Mouse (Mus musculus) lung, adult 2 months (tissue): Measurements from ENCODE around the gene Rab39. TPM values are rescaled to one million over a fixed set of nuclear protein-coding genes. Genes with fewer than 3 reads are reported as not detected.
A peak's percentile ranks its signal among the peaks of the same experiment; 100 is the strongest.

ENCODE experiments used
- DNase-seq: peaks from one replicate; pipeline ENCODE4 v3.0.0; 2022
- H3K4me1 ChIP-seq: fragments of 200-500 bp; 2 replicates; pipeline ENCODE4 v1.6.1; 2011; ENCODE audit warnings: low read length; ENCODE audit not compliant: control insufficient read depth, insufficient read depth
- H3K4me3 ChIP-seq: fragments of 200-500 bp; replicated peaks from 2 replicates; pipeline ENCODE3; 2011; ENCODE audit warnings: low read depth, mild to moderate bottlenecking, control low read depth, low read length; ENCODE audit errors: extremely low read depth
- CTCF ChIP-seq: fragments of 200-500 bp; IDR thresholded peaks from 2 replicates; pipeline ENCODE4 v1.5.1; 2011; ENCODE audit warnings: mild to moderate bottlenecking, low read length, control low read depth; ENCODE audit not compliant: insufficient read depth
- POLR2A ChIP-seq: fragments of 200-500 bp; IDR thresholded peaks from 2 replicates; pipeline ENCODE4 v1.6.1; 2011; ENCODE audit warnings: low read depth, mild to moderate bottlenecking, control low read depth, low read length, borderline replicate concordance; ENCODE audit errors: extremely low read depth
- WGBS: fragments of 180-500 bp; shearing (Covaris S2); methylation state at CpG from one replicate; pipeline ENCODE4 v1.1.7; 2018; 5-methylcytosine and 5-hydroxymethylcytosine counted together
- polyA plus RNA-seq: library from polyadenylated mRNA; depleted of rRNA; stranded (reverse); fragments of >200 nt; gene quantifications from 2 replicates; pipeline ENCODE4 v1.2.3, GENCODE M21; 2012; rRNA removed

Rab39 gene
- 0.21 and 0.24 TPM in 2 replicates for polyA plus RNA-seq

DNA sequence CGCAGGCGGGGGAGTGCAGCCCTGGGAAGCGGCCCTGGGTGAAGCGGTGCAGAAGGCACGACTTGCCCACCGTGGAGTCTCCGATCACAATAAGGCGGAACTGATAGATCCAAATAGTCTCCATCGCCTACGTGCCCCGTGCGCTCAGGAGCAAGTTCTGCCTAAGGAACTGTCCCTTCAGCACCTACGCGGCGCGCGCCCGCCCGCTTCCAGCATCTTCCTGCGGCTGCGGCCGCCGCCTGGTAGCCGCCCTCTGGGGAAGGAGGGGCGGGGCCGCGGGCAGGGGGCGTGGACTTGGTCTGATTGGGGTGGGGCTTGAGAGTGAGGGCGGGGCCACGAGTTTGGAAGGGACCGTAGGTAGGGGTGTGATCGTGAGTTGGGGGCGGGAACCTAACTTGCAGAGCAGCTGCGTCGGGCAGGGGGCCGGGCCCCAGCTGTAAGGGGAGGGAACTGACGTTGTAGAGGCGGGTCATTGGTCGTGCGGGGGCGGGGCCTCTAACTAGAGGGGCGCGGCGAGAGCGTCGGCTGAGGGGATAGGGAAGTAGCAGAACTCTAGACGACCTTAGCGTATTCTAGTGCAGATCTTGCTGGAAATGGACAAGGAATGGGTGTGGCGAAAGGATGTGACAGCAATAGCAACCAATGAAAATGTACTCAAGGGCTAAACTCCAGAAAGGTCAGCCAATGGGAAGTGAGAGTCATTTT, at the start of gene Rab39:
TSS of gene Rab39 (minus strand) at position 241 of the 705 bp plus-strand sequence.
- 1% methylated on average over 49 of the region's 49 CpGs for WGBS

DNA sequence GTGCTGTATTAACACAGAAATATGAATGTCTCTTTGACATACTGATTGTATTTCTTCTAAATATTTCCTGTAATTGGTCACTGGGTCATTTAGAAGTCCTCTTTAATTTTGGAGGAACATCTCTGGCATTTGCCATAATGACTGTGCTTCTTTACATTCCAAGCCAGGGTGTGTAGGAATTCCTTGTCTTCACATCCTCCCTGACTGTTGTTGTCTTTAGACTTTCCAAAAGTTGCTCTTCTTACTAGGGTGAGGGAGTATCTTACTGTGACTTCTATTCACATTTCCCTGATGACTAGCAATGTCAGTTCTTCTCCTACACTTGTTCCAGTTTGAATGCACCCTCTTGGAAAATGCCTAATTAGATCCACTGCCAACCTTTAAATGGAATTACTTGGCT, 48.8 kb upstream of the Rab39 start:
- DNase-seq = no peak
- no peak for TF ChIP-seq CTCF
- TF ChIP-seq POLR2A = no peak
- H3K4me3 ChIP-seq = no peak overlapping the region
- H3K4me1 ChIP-seq = no peaks in the 10 kb centered on the region

More for the DNA sequence above, at the start of gene Rab39:
- no peak for TF ChIP-seq POLR2A
- no peak for TF ChIP-seq CTCF
- Histone ChIP-seq H3K4me1 (no peaks in the 10 kb centered on the region; the same call in 1 of the 2 replicates), H3K4me3 (peak within 1 kb of the TSS; percentile 47)
- DNase-seq = peak; percentile 25

DNA sequence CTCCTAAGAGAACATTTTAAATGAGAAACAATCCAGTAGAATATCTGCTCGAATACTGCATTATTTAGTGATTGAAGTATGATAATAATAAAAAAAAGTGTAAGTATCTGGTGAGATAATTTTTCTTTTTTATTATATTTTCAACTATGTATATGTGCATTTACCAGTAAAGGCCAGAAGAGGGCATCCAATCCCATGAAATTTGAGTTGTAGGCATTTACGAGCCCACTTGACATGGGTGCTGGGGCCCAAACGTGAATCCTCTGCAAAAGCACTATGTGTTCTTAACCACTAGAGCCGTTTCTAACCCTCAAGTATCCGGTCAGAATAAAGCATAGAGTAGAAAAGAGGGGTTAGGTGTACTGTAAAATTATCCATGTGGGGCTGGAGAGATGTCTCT, 44.9 kb upstream of the Rab39 start:
- H3K4me1 ChIP-seq = no peaks in the 10 kb centered on the region
- whole genome bisulfite sequencing = 33% methylated on average over 5 of the region's 5 CpGs
- TF ChIP-seq CTCF = no peak
- no peak for TF ChIP-seq POLR2A
- no peak overlapping the region for H3K4me3 ChIP-seq
- no peak for DNase-seq

DNA sequence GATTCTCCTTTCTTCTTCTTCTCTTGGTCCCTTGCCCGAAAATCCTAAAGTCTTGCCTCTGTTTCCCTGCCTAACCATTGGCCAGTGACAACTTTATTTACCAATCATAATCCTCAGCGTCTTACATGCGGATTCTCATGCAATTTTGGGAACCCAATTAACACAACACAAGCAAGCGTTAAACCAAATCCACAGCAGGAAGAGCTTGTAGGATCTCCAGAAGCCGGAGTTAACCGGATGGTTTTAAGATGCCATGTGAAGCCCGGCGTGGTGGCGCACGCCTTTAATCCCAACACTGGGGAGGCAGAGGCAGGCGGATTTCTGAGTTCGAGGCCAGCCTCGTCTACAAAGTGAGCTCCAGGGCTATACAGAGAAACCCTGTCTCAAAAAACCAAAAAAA, 44.4 kb upstream of the Rab39 start:
- 86% methylated on average over 13 of the region's 13 CpGs for WGBS
- Histone ChIP-seq H3K4me3 (no peak overlapping the region), H3K4me1 (no peaks in the 10 kb centered on the region)
- TF ChIP-seq CTCF (no peak), POLR2A (no peak)
- DNase-seq = no peak

DNA sequence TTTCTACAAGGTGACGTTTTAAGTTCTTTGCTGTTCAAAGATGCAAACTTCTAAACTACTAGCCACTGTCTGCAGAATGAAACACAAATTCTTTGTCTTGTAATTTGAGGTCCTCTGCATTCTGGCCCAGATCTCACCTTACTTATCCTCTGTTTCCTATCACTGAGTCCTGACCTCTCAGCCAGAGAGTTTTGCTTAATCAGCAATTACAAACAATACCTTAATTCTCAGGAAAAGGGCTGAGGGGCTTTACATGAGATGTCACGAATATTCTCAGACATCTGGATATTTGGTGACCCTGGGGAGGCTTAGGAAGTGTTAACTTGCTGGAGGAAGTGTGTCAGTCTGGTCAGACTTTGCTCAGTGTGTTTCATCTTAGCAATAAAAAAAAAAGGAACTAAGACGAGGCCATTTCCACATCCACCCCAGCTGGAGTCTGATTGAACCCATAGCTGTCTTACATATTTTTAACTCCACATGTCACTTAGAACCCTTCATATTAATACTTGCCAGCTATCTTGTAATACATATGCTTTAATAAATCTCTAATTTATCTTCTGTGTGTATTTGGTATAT, 34.9 kb upstream of the Rab39 start:
- Histone ChIP-seq H3K4me1 (no peaks in the 10 kb centered on the region), H3K4me3 (no peak overlapping the region)
- DNase-seq = no peak
- WGBS = 34% methylated on average over 3 of the region's 3 CpGs
- no peak for TF ChIP-seq CTCF
- no peak for TF ChIP-seq POLR2A

DNA sequence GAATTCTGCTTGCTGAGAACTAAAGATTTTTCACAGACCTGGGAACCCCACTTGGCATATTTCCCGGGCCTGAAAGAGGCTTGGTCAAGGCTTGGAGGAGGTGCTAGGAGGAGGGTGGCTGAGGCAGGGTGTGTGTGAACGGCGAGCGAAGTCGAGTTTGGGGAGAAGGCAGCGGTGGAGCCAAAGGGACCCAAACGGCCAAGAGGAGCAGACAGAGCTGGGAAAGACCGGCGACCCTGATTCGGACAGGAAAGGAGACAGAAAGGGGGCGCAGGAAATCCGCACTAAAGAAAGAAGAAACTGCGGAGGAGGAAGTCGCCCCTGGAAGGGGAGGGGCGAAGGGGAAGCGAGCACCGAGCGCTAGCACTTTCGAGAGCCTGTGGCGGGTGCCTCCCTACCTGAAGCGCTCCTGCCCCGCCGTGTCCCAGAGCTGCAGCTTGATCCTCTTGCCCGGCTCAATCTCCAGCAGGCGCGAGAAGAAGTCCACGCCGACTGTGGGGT, 491 bp downstream of the Rab39 start:
- DNase-seq = no peak
- Histone ChIP-seq H3K4me1 (no peaks in the 10 kb centered on the region; the same call in 1 of the 2 replicates), H3K4me3 (peak overlapping the region; percentile 47)
- WGBS = 2% methylated on average over 23 of the region's 28 CpGs
- no peak for TF ChIP-seq POLR2A
- TF ChIP-seq CTCF = no peak

DNA sequence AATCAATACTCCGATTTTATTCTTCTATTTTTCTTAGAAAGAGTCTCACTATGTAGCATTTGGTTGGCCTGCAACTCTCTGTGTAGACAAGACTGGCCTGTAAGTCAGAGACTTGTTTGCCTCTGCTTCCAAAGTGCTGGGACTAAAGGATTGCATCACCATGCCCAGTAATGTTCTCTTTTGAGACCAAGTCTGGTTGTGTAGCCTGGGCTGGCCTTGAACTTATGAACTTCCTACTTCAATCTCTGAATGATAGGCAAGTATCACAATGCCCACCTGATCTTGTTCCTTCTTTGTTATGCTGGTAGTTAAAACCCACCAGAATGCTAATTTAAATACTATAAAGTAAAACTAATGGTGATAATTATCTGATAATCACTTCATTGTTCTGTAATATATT, 3.0 kb downstream of the Rab39 start:
- Histone ChIP-seq H3K4me1 (no peaks in the 10 kb centered on the region; the same call in 1 of the 2 replicates), H3K4me3 (no peak overlapping the region)
- TF ChIP-seq CTCF = no peak
- no peak for TF ChIP-seq POLR2A
- 84% methylated on average over 1 of the region's 1 CpGs for WGBS
- DNase-seq = no peak

DNA sequence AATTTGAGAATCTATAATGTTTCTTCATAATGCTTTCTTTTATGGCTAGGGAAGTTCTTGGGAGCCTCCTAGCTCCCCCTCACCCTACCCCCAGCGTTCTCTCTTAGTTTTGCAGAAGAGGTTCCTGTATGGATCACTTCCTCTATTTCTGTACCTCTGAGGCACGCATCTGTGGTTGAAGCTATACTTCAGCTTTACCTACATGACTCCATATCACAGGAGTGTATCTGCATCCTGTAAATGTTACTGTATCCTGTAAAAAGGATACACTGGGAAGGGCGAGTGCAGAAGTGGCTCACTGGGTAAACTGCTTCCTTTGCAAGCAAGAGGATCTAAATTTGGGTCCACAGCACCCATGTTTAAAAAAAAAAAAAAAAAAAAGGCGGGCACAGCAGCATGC, 5.5 kb downstream of the Rab39 start:
- no peaks in the 10 kb centered on the region for H3K4me1 ChIP-seq
- 36% methylated on average over 4 of the region's 4 CpGs for WGBS
- H3K4me3 ChIP-seq = no peak overlapping the region
- no peak for TF ChIP-seq POLR2A
- TF ChIP-seq CTCF = no peak
- no peak for DNase-seq

DNA sequence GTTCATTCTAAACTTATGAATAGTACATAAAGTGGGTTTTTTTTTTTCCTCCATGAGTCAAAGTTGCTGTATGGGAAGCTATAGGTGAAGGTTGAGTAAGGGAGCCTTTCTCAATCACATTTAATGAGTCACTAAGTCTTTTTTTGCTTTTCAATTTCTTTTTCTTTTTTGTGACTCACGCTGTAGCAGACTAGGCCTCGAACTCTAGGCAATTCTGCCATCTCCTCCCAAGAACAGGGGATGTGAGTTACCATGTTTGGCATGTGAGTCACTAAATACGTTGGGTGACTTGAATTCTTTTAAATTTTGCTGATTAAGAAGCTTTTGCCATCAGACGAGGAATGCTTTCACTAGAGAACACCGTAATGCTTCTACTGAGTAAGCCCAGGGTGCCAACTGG, 10.2 kb downstream of the Rab39 start:
- no peaks in the 10 kb centered on the region for H3K4me1 ChIP-seq
- H3K4me3 ChIP-seq = no peak overlapping the region
- DNase-seq = no peak
- TF ChIP-seq CTCF (no peak), POLR2A (no peak)
- WGBS = 73% methylated on average over 5 of the region's 5 CpGs

DNA sequence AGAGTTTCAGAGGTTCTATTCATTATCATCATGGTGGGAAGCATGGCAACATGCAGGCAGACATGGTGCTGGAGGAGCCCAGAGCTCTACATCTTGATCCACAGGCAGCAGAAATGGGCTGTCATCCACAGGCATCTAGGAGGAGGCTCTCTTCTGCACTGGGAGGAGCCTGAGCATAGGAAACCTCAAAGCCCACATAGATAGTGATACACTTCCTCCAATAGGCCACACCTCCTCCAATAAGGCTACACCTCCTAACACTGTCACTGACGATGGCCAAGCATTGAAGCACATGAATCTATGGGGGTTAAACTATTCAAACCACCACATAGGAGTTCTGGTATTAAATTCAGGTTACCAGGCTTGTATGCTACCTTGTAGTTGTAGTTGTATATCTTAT, 12.3 kb downstream of the Rab39 start:
- TF ChIP-seq POLR2A = no peak
- no peak for TF ChIP-seq CTCF
- no peak for DNase-seq
- 70% methylated on average over 1 of the region's 1 CpGs for WGBS

More for the DNA sequence above, 12.3 kb downstream of the Rab39 start:
- Histone ChIP-seq H3K4me1 (no peaks in the 10 kb centered on the region), H3K4me3 (no peak overlapping the region)
